Mouse (Mus musculus): ENCODE measurements around the gene Zfp518b.

DNA sequence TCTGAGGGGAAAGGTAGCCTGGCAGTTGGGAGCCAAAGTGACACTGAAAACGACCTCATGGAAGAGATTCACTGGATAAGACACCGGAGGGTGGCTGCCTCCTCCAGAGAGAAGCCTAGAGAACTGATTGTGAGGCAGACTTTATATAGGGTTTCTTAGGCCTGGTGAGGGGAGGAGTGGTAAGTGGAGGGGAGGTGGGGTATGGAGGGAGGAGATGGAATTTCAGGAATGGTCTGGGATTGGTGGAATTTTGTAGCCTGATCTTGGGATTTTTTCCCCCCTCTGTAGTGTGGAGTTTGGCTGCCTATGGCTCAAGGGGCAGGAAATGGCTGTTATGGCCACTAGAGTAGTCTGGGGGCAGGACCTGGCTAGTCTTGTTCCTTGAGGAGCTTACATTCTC is 56.6 kb downstream of the Zfp518b start:
- TF ChIP-seq CTCF (IDR thresholded peaks at IDR 0.05; ENCODE audit: extremely low read depth, insufficient read depth, insufficient read length, insufficient replicate concordance) (no peak), POLR2A (IDR thresholded peaks at IDR 0.05; ENCODE audit: low read depth, low read length) (no peak)

Data from spleen, adult 2 months (tissue).